Mouse (Mus musculus) right cerebral cortex, postnatal 36 days (tissue): ENCODE measurements around the gene Nras.

Experiments used
- DNase-seq, 2 experiments: peaks; one replicate each; pipeline ENCODE4 v3.0.0; 2022; ENCODE audit warnings: low spot score in 2 of 2, mixed read lengths in 1 of 2

Nras gene

DNA sequence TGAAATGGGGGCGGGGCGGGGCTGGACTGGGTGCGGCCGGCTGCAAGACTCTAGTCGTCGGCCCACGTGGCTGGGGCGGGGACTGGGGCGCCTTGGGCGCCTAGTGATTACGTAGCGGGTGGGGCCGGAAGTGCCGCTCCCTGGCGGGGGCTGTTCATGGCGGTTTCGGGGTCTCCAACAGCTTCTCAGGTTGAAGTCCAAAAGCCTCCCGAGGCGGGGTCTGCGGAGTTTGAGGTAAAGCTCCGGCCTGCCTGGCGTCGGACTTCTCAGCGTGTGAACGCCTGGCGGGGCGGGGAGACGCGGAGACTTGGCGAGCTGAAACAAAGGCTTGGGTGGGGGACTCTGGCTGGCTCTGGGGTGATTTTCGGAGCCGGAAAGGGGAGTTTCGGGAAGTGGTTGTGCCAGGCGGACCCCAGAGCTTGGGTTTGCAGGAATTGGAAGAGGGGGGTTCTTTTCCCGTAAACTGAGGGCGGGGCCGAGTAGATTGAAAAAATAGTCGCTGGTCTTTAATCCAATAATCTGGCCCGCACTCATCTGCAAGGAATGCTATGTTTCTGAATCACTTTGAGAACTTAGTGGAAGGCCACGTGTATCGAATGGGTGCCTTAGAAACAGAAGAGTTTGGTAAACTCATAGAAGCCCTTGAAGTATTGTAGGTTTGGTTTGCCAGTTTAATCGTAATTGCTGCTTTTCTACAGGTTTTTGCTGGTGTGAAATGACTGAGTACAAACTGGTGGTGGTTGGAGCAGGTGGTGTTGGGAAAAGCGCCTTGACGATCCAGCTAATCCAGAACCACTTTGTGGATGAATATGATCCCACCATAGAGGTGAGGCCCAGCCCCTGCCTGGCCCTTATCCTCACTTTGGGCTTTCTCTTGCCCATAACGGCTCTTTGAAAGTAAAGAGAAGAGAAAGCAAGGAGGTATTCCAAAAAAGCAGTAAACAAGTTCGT, at the start of gene Nras:
TSS of gene Nras (plus strand) at position 79 of the 951 bp plus-strand sequence.
- peak; percentile 88 for DNase-seq

DNA sequence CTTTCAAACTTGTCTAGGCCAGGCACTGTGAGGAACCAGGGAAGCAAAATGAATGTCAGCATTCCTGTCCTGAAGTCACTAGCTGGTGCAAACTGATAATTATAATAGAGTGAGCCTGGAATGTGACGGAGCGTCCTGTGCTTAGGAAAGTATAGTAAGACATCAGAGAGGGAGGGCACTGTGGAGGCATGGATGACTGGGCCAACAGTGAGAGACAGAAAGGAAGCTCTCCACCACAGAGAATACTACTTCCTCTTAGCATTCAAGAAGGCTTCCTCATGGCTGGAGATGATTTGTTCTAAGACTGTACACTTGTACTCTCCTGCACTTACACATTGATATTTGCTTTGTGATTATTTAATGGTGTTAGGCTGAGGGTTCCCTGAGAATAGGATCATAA, 40.7 kb upstream of the Nras start:
- DNase-seq, result no peak

DNA sequence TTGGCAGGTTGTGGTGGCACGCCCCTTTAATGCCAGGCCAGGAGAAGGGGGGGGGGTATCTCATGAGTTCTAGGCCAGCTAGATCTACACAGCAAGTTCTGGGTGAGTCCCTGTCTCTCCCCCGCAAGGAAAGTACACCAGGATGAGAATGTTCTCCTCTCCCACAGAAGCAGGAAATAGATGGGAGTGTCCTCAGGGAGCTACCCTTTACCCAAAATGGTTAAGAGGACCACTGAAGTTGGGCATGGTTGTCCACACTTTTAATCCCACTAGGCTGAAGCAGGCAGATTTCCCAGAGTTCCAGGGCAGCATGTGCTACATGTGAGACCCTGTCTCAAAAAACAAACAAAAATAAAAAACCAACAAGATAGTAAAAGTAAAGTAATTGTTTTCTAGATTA, 38.6 kb upstream of the Nras start:
- DNase-seq, result no peak

DNA sequence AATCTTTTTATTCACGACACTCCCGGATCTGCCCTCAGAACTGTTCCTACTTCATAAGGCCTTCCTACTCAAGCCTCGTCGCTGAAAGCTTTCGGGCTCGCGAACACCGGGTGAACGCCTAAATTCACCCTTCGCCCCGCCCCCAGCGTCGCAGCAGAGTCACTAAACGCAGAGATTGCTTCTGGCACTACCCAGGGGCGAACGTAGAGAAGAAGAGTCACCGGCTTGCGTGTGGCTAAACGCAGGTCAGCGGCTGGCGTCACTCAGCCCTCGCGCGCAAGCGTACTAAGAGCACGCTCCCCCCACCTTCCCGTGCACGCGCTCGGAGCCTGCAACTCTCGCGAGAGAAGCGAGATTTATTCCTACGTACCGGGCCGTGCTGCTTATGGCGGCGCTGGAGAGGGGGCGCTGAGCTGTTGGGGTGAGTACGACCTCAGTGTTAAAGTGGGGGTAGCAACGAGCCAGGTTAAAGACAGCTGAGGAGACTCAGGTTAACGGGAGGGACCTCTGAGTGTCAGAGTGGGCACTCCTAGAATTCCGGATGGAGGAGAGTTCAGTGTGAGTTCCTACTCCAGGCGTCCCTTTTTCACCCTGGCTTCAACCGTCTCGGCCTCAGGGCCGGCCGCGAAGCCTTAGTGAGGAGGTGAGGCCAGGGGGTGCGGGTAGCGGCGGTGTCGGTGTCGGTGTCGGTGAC, 37.7 kb upstream of the Nras start, which contains the start of gene Csde1:
TSS of gene Csde1 (plus strand) at position 178 of the 694 bp plus-strand sequence.
- peak; percentile 97 for DNase-seq

DNA sequence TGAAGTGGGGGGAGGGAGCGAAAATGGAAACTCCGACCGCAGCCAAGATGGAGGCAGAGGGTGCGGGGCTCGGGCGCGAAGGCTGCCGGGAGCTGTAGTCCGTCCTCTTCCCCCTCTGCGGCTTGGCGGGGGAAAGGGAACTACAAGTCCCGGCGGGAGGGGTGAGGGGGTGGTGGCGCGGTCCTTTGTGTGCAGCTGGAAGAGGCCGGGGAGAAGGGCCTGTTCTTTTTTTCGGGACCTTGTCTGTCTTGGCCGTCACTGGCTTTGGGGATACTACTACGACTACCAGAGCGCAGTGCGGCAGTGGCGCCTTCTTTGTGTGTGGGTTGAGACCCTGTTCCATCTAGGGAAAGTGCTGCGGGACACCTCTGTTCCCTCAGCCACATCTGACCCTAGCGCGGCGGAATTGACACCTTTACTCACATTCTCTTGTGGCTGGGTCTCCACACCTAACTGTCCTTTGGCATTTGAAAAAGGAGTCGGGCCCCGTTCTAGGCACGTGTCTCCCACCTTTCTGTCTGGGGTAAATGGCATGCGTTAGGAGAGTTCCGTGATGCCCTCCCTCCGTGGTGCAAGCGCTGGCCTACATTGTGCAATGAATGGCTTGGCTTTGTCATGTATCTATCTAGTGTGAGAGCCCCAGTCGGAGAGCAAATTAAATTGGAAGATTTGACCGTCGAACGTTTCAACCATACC, 37.0 kb upstream of the Nras start:
- DNase-seq, result peak; percentile 84 to 86

DNA sequence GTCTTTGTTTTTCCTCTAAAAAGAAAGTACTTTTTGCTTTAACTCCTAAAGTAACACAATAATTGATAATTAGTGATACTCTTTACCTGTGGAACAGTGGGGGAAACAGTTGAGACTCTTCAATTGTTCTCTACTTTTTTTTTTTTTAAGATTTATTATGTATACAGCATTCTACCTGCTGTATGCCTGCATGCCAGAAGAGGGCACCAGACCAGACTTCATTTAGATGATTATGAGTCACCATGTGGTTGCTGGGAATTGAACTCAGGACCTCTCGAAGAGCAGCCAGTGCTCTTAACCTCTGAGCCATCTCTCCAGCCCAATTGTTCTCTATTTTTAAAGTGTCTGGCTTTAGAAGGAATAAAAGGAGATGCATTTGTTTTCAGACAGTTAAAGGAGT, 31.9 kb upstream of the Nras start:
- no peak for DNase-seq

DNA sequence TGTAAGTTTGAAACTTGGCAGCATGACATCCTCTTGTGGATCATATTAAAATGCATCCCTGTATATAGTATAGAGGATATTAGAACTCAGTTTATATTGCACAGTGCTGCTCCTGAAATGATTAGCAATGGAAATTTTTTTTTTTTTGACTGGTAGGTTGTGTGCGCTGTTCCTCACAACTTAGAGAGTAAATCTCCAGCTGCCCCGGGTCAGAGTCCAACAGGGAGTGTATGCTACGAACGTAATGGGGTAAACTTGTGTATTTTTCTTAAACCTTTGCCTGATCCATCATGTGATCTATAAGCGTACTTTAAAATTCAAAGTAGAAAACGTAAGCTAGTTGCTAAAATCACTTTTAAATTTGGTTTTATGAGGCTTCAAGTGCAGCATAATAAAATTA, 17.8 kb upstream of the Nras start:
- DNase-seq, result no peak

DNA sequence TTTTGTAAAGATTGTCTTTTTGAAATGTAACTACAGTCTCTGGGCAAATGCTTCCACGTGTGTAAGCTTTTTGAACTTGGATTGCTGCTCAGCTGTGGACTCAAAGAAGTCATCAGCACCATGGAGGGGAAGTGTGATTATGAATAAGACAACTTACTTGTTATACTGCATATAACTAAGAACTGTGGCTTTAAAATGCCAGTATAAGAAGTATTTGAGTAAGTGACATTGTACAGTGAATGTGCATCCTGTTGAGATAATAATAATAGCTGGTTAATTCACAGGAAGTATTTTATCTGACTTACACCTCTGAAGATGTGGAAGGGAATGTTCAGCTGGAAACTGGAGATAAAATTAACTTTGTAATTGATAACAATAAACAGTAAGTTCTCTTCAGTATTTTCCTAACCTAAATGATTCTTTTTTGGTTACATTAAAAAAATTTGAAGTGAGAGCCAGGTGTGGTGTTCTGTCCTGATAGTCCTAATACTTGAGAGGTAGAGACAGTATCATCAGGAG, 17.2 kb upstream of the Nras start:
- no peak for DNase-seq

DNA sequence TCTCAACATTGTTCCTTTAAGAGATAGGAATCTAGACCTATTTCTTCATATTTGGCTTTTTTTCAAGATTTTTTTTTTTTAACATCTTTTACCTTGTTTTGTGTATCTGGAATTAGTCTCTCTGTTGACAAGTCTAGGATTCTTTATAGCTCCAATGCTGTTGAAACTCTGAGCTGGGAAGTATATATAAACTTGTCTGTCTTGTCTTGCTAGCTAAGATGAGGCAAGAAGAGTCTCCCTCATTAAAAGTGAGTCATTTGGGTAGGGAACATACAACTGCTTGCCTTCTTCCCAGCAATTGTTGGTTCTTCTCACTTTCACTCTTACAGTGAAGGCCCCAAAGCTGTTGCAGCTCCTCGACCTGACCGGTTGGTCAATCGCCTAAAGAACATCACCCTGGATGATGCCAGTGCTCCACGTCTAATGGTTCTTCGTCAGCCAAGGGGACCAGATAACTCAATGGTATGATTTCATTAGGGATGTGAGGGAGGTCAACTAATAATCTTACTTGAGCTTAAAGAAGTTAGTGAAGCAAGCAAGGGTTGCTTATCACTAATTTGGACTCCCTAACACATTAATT, 2.0 kb upstream of the Nras start:
- DNase-seq, result no peak

DNA sequence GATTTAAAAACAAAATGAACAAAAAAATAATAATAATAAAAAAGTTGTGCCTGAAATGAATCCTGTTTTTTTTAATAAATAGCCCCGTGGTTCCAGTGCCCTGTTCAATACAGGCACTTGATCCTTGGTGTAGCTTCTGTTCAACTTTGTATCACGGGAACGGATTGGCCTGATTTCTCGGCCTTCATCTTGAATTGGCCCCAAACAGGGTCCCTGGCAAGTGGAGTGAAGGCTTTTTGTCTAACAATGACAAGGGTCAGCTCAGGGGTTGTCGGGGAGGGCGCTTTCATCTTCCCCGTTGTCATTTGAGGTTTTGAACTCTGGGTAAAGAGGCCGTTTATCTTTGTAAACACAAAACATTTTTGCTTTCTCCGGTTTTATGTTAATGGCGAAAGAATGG, 333 bp upstream of the Nras start:
- no peak for DNase-seq

DNA sequence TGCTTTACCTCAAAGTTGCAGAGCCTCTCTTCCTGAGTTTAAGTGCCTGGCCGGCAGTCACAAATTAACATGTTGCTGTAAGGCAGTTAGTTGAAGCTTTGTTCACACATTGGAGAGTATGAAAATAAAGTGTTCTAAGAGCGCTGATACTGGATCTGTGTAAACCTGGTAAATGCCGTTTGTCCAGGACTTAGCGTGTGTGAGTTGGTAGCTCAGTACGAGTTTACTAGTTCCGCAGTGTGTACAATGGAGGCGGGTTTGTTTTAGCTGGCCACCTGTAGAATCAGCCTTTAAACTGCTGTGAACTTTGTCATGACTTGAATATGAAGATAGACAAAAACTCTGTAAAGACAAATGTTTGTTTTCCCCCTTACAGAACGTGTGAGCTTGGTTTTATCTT, 8.8 kb downstream of the Nras start:
- DNase-seq, result no peak

DNA sequence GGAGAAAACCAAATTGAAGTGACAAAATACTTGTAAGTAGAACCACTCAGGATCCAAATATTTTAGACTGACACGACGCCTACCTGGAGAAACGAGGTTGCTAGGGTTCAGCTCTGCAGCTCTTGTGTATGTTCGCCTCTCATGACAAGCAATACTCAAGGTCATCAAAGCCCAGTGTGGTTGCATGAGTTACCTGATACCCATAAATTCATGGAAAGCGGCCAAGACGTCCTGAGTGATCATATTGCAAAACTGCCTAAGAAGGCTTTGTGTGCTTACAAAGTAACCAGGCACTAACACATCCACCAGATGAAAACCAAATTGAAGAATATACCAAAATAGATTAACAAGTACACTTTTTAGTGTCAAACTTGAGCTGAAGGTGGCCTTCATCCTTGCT, 10.9 kb downstream of the Nras start:
- DNase-seq, result no peak

DNA sequence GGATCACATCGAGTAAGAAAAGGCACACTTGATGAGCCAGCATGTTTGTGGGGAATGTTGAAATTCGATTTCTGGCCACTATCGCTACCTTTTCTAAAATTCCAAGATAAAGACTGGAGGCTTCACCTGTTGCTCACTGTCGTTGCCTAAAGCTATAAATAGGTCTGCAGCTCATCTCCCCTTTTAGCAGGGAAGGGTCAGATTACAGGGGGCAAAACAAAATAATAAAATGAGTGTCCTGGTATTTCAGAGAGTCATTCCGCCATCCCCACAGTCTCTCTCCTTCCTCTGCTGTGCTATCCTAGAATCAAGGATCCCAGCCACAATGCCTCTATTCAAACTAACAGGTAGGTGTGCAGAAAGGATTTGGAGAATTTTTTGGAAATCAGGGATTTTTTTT, 15.7 kb downstream of the Nras start, which contains the start of gene Ampd1:
TSS of gene Ampd1 (plus strand) at position 244 of the 400 bp plus-strand sequence.
- no peak for DNase-seq

DNA sequence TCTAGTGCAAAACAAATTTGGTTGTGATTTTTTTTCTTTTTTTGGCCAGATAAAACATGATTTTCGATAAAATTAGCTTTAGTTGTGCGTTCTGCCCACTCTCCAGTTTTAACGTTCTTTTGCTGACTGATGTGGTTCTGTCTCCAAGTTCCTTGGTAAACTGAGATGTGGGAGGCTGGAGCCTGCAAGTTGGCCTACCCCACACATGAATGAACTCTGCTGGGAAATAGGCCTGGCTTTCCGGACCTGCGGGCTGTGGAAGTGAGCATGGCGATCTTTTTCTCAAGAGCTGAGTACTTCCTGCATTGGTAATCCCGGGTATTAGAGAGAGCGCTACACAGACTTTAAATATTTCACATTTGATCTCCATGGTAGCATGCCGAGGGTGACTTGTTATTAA, 17.8 kb downstream of the Nras start:
- DNase-seq, result no peak

DNA sequence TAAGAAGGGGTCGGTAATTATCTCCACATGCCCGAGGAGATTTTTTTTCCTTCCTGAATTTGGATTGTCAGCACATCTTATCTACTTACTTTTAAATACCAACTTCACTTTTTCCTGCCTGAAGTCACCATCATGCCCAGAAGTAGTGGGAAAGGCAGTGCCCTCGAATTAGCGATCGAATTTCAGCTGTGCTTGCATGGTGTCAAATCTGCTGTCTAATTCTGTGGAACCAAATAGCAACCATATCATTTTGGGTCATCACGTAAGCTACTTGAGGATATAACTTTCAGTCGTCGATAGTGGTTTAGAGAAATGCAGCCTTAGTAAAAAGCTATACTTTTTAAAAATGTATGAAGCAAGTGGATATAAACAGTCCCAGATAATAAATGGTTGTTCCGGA, 18.4 kb downstream of the Nras start:
- DNase-seq, result no peak

DNA sequence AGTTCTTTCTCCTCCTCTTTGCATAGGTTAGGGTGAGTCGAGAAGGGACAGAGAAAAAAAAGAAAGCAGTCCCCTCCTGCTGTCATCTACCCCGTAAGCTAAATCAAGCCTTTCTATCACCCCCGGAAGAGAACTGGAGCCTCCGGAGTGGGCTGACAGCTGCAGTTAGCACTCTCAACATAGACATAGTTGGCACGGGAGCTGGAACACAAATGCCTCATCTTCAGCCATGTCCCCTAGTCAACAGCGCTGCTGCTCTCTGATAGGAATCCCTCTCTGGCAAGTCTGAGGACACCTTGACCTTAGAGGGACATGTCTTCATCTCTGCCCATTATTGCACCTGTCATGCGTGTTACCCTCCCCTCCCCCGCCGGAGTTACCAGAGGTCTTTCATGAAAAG, 21.2 kb downstream of the Nras start:
- peak in 1 of 2 experiments; percentile 19 for DNase-seq

DNA sequence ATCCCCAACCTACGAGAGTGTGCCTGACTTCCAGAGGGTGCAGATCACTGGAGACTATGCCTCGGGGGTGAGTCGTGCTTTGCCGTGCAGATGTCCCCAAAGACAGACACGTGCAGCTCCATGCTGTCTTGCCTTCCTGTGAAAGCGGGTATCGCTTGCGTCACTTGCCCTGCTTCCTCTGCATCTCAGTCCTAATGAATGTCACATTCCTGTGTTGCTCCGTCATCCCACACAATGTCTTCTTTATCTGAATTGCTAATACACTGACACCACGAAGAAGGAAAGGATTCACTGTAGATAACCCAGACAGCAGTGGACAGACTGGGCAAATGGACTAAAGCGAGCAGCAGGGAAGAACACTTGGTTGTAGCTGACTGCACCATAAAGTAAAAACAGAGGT, 23.0 kb downstream of the Nras start:
- DNase-seq, result no peak

DNA sequence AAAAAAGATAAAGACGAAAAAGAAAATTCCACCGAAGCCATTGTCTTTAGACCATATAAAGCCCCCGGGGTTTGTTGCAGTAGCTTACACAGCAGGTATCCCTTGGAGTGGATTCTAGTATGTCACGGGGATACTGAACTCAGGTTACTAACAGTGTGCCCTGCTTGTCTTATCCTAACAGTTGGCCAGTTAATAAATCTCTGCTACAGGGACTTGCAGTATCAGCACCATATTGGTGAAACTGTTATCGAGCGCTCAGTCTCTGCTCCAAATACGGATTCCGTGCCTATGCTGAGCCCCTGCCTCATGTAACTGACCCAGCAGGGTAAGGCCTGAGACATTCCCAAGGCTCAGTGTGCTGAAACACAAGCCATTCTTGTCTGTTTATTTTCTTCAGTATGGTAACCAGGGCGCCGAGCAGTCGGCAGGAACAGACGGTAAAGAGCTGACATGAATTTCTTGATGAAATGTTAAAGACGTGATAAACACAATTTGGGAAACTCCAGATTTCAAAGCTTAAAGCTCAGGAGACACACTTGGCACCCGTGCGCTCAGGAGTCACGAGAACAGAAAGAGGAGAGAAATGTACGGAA, 23.9 kb downstream of the Nras start:
- DNase-seq, result no peak

DNA sequence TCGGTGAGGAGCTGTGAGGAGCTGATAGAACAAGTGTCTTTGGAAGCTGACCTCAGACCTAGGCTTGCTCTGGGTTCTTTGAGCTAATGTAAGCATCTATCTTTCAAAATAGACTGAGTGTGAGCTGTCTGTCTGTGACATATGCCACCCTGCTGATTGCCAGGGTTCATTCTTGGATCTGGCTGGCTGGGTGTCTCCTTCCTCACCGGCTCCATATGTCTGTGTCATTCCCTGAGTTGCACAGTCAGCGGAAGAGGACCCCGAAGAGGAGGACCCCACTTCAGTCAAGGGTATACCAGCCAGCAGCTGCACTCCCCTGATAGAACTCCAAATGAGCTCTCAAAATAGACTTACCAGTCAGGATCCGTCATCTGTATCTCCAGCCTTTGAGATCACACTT, 24.7 kb downstream of the Nras start:
- no peak for DNase-seq

DNA sequence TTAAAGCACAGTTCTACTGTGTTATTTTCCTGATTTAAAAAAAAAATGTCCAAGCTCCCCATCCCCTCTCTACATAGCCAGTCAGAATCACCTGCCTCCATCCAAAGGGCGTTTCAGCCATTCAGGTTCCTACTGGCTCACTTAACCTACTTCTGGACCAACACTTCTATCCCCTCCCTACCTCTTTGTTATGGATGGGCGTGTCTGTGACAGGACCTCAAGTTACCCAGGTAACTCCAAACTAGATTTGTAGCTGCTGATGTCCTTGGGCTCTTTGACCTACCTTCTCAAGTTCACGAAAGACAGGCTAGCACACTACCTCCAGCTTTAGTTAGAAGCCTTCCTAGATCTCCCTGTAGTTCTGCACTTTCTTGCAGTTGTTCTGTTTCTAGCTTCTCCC, 27.9 kb downstream of the Nras start:
- no peak for DNase-seq

DNA sequence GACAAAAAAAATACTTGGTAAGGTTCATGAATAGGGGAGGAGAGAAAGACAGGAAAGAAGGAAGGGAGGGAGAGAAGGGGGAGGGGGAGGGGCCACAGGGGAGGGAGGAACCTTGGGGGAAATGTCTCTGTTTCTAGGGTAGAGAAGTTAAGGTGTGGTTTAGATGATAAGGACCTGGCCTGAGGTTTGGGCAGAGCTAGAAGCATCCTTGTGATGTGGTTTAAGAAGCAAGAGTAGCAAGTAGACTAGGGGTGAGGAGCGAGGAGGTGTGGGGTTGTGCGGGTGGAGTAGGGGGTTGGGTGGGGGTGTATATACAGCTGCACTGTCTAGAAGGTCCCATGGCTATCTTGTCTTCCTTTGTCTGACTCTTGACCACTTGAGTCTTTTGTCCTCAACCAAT, 33.7 kb downstream of the Nras start:
- no peak for DNase-seq
